ENCODE assay signal across 20 mouse cellular contexts in genomic region chr6:93349936-93350700, GRCm38 (mm10).
DNase-seq lines count a peak whose midpoint lies in the region; ATAC-seq lines count a peak whose summit lies in the region.
"Had no signal": no experiment of that assay in that cellular context is flagged by ENCODE, and none has a peak within 500 bp of the region (broad histone marks: within the 10 kb centered on the region; RNA-seq: fewer than 3 reads in every experiment).

No protein-coding gene starts in this region.

- WGBS in embryonic facial prominence, embryonic 14.5 days: 57% methylated on average over 7 of the region's 7 CpGs
- WGBS in embryonic facial prominence, embryonic 10.5 days: 67% methylated on average over 7 of the region's 7 CpGs
- 77% methylated on average over 7 of the region's 7 CpGs for WGBS in kidney, embryonic 14.5 days

- no peaks in the 10 kb centered on the region for H3K9me3 ChIP-seq in embryonic facial prominence, embryonic 14.5 days (ENCODE audit: control insufficient read depth, low read length)
- no peaks in the 10 kb centered on the region for H3K9me3 ChIP-seq in embryonic facial prominence, embryonic 10.5 days
- no peaks in the 10 kb centered on the region for H3K9me3 ChIP-seq in kidney, embryonic 14.5 days (ENCODE audit: control insufficient read depth, low read length)
- H3K9me3 ChIP-seq: heart, embryonic 15.5 days; hindbrain, embryonic 13.5 days; liver, embryonic 15.5 days had no signal

- no peak overlapping the region for H3K9ac ChIP-seq in embryonic facial prominence, embryonic 14.5 days (ENCODE audit: low read depth, low read length)
- no peak overlapping the region for H3K9ac ChIP-seq in kidney, embryonic 14.5 days (ENCODE audit: low read depth, low read length)
- H3K9ac ChIP-seq: heart, embryonic 15.5 days; hindbrain, embryonic 13.5 days; liver, embryonic 15.5 days had no signal

- no peaks in the 10 kb centered on the region for H3K4me1 ChIP-seq in embryonic facial prominence, embryonic 14.5 days (ENCODE audit: control insufficient read depth, insufficient read depth, low read length)
- no peaks in the 10 kb centered on the region for H3K4me1 ChIP-seq in embryonic facial prominence, embryonic 10.5 days
- H3K4me1 ChIP-seq in kidney, embryonic 14.5 days (ENCODE audit: control insufficient read depth, insufficient read depth, low read length): no peaks in the 10 kb centered on the region
- H3K4me1 ChIP-seq: liver, embryonic 15.5 days had no signal

- no peaks in the 10 kb centered on the region for H3K36me3 ChIP-seq in embryonic facial prominence, embryonic 14.5 days (ENCODE audit: control insufficient read depth, insufficient read depth, low read length)
- no peaks in the 10 kb centered on the region for H3K36me3 ChIP-seq in embryonic facial prominence, embryonic 10.5 days (replicated peaks)
- H3K36me3 ChIP-seq in kidney, embryonic 14.5 days (ENCODE audit: control insufficient read depth, insufficient read depth, low read length): no peaks in the 10 kb centered on the region
- H3K36me3 ChIP-seq: heart, embryonic 15.5 days; hindbrain, embryonic 13.5 days; liver, embryonic 15.5 days had no signal

- H3K27ac ChIP-seq in embryonic facial prominence, embryonic 14.5 days (replicated peaks; ENCODE audit: low read depth, low read length): no peak overlapping the region
- no peak overlapping the region for H3K27ac ChIP-seq in embryonic facial prominence, embryonic 10.5 days (replicated peaks)
- no peak overlapping the region for H3K27ac ChIP-seq in kidney, embryonic 14.5 days (ENCODE audit: low read depth, low read length)
- H3K27ac ChIP-seq: heart, embryonic 15.5 days; hindbrain, embryonic 13.5 days; liver, embryonic 15.5 days; macrophage had no signal

- no peak for ATAC-seq in embryonic facial prominence, embryonic 14.5 days (ENCODE audit: low read depth)
- no peak for ATAC-seq in kidney, embryonic 14.5 days (ENCODE audit: low FRiP score, low TSS enrichment)
- ATAC-seq: lung, postnatal 0 days had no signal

- DNase-seq in embryonic facial prominence, embryonic 14.5 days (ENCODE audit: low spot score): peak; percentile 64
- no peak for DNase-seq in embryonic facial prominence, embryonic 10.5 days (ENCODE audit: low spot score)
- peak; percentile 4 to 38 for DNase-seq in left cerebral cortex, postnatal 25 days (ENCODE audit: low spot score in 2 of 2)
- no peak for DNase-seq in left cerebral cortex, adult 8-10 months (ENCODE audit: low spot score in 2 of 2)
- DNase-seq in right cerebral cortex, postnatal 10 days (ENCODE audit: low spot score in 2 of 2): peak; percentile 29 to 32
- no peak for DNase-seq in right cerebral cortex, postnatal 4 days
- DNase-seq in thymus, postnatal 10 days (ENCODE audit: low spot score in 2 of 2): no peak
- DNase-seq: adrenal gland, adult 8-10 months; cerebellum, adult 9-10 months; heart, postnatal 36 days; kidney, adult 18-20 months; kidney, postnatal 10 days; liver; thymus, adult 2 months had no signal

- H3K4me2 ChIP-seq in embryonic facial prominence, embryonic 14.5 days (ENCODE audit: low read depth, low read length): no peak overlapping the region
- H3K4me2 ChIP-seq in kidney, embryonic 14.5 days (replicated peaks; ENCODE audit: low read depth, low read length): no peak overlapping the region
- H3K4me2 ChIP-seq: heart, embryonic 15.5 days; hindbrain, embryonic 13.5 days; liver, embryonic 15.5 days had no signal

- H3K27me3 ChIP-seq in embryonic facial prominence, embryonic 14.5 days (replicated peaks; ENCODE audit: control insufficient read depth, insufficient read depth, low read length): no peaks in the 10 kb centered on the region
- no peaks in the 10 kb centered on the region for H3K27me3 ChIP-seq in embryonic facial prominence, embryonic 10.5 days (replicated peaks; ENCODE audit: low read depth, poor library complexity, severe bottlenecking)
- no peaks in the 10 kb centered on the region for H3K27me3 ChIP-seq in kidney, embryonic 14.5 days (ENCODE audit: control insufficient read depth, insufficient read depth, low read length)
- H3K27me3 ChIP-seq: heart, embryonic 15.5 days; hindbrain, embryonic 13.5 days; liver, embryonic 15.5 days had no signal

- no peak overlapping the region for H3K4me3 ChIP-seq in embryonic facial prominence, embryonic 14.5 days (ENCODE audit: low read depth, low read length)
- H3K4me3 ChIP-seq in embryonic facial prominence, embryonic 10.5 days: no peak overlapping the region
- H3K4me3 ChIP-seq in kidney, embryonic 14.5 days (ENCODE audit: low read length): no peak overlapping the region
- H3K4me3 ChIP-seq: heart, embryonic 15.5 days; hindbrain, embryonic 13.5 days; liver, embryonic 15.5 days had no signal

- intact Hi-C loops in left cerebral cortex, postnatal 25 days (cut with DNase I): no loop called here

Comparison
In these comparisons a context has a peak if more than half of its experiments do, and no peak if none do; other contexts are left out.
1. DNase-seq: peak in embryonic facial prominence, embryonic 14.5 days (single experiment), left cerebral cortex, postnatal 25 days (2 of 2) and right cerebral cortex, postnatal 10 days (2 of 2); none in embryonic facial prominence, embryonic 10.5 days (single experiment), left cerebral cortex, adult 8-10 months (0 of 2), right cerebral cortex, postnatal 4 days (single experiment) and thymus, postnatal 10 days (0 of 2).